Mouse (Mus musculus): ENCODE measurements around the gene Plcz1. TPM values are rescaled to one million over a fixed set of nuclear protein-coding genes. Genes with fewer than 3 reads are reported as not detected.

The Plcz1 gene
- polyA plus RNA-seq (2012): not detected in 2 replicates

DNA sequence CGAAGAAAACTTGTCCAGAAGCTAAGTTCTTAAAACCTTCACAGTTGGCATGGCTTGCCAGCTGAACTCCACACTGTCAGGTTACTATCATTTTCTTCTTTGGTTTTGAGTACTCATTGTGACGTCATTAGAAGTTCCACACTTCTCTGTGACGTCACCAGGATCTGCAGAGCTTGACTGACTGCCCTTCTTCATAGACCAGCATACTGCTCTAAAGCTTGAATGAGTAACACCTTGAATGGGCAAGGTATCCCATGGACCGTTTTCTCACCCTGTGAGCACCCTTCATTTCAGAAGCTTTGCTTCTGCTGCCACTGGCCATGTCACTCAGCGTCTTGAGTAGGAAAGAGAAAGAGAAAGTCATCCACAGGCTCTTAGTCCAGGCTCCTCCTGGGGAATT, at the start of gene Plcz1:
Gene Plcz1, minus strand, starts transcription at position 101 of the 400 bp plus-strand sequence.
- TF ChIP-seq TAL1 (IDR thresholded peaks at IDR 0.05; ENCODE audit: low read length) (no peak), GATA1 (IDR thresholded peaks at IDR 0.05; ENCODE audit: low read length) (no peak)
- Histone ChIP-seq H3K9me3 (ENCODE audit: control insufficient read depth, low read length) (peaks cover 33% of the 10 kb centered on the region), H3K4me1 (ENCODE audit: control insufficient read depth) (no peaks in the 10 kb centered on the region), H3K36me3 (ENCODE audit: control insufficient read depth) (no peaks in the 10 kb centered on the region), H3K27me3 (ENCODE audit: control insufficient read depth) (no peaks in the 10 kb centered on the region), H3K4me3 (replicated peaks) (no peak within 1 kb of the TSS)

DNA sequence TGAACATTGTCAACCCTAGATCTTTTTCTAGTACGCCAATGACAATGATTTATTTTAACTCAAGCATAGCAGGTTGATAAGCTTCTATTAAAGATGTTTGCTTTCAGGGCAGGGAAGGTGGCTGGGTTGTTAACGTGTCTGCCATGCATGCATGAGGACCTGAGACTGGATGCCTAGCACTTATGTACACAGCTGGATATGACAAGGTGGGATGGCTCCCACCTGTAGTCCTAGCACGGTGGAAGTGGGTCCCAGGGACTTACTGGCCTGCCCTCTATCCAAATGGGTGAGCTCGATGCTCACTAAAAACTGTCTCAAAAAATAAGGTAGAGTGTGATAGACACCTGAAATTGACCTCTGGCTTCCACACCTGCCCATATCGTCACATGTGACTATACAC, 48.6 kb upstream of the Plcz1 start:
- Histone ChIP-seq H3K4me3 (replicated peaks) (no peak overlapping the region), H3K4me1 (ENCODE audit: control insufficient read depth) (no peaks in the 10 kb centered on the region), H3K9me3 (ENCODE audit: control insufficient read depth, low read length) (peaks cover 16% of the 10 kb centered on the region), H3K36me3 (ENCODE audit: control insufficient read depth) (no peaks in the 10 kb centered on the region), H3K27me3 (ENCODE audit: control insufficient read depth) (no peaks in the 10 kb centered on the region)
- TF ChIP-seq TAL1 (IDR thresholded peaks at IDR 0.05; ENCODE audit: low read length) (no peak), GATA1 (IDR thresholded peaks at IDR 0.05; ENCODE audit: low read length) (no peak)

GRCm38 (mm10) chr6:140081739-140082138, 40.5 kb upstream of the Plcz1 start:
- Histone ChIP-seq H3K4me1 (ENCODE audit: control insufficient read depth) (no peaks in the 10 kb centered on the region), H3K9me3 (ENCODE audit: control insufficient read depth, low read length) (peaks cover 33% of the 10 kb centered on the region), H3K27me3 (ENCODE audit: control insufficient read depth) (no peaks in the 10 kb centered on the region), H3K36me3 (ENCODE audit: control insufficient read depth) (no peaks in the 10 kb centered on the region), H3K4me3 (replicated peaks) (no peak overlapping the region)
- TF ChIP-seq TAL1 (IDR thresholded peaks at IDR 0.05; ENCODE audit: low read length) (no peak), GATA1 (IDR thresholded peaks at IDR 0.05; ENCODE audit: low read length) (no peak)

DNA sequence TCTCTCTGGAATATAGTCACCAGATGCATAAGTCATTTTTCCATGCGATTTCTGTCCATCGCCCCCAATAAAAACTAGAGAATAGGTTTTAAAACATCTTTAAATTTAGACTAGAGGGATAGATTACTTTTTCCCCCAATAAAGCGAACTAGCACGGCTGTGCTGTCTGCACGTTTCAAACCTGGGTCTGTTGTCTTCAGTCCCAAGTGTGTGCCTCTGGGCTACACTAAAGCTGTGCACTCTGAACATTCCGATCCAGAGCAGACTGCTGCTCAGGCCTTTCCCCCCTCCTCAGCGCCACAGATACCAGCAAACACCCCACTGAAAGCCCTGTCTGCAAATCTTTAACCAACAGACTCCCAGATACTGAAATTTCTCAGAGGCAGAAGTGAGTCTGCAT, 39.7 kb upstream of the Plcz1 start:
- Histone ChIP-seq H3K9me3 (ENCODE audit: control insufficient read depth, low read length) (peaks cover 33% of the 10 kb centered on the region), H3K4me3 (replicated peaks) (no peak overlapping the region), H3K36me3 (ENCODE audit: control insufficient read depth) (no peaks in the 10 kb centered on the region), H3K4me1 (ENCODE audit: control insufficient read depth) (no peaks in the 10 kb centered on the region), H3K27me3 (ENCODE audit: control insufficient read depth) (no peaks in the 10 kb centered on the region)
- TF ChIP-seq TAL1 (IDR thresholded peaks at IDR 0.05; ENCODE audit: low read length) (no peak), GATA1 (IDR thresholded peaks at IDR 0.05; ENCODE audit: low read length) (no peak)

DNA sequence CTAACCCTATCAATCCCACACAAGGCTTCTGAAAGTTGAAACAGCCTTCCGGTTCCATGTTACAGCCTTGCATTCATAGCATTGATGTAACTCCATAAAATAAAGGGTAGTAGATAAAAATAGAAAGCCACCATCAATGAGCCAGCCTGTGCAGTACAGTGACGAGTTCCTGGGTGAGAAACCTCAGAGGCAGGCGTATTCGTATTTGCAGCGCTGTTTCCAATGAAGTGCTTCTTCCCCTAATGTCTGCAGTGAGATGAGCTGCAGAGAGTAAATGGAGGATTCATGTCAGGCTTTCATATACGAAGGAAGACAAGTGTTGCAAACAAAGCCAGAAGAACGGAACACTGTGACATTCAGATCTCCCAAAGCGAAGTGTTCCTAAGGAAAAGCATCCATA, 27.9 kb upstream of the Plcz1 start:
- Histone ChIP-seq H3K9me3 (ENCODE audit: control insufficient read depth, low read length) (peaks cover 25% of the 10 kb centered on the region), H3K4me1 (ENCODE audit: control insufficient read depth) (no peaks in the 10 kb centered on the region), H3K4me3 (replicated peaks) (no peak overlapping the region), H3K36me3 (ENCODE audit: control insufficient read depth) (no peaks in the 10 kb centered on the region), H3K27me3 (ENCODE audit: control insufficient read depth) (no peaks in the 10 kb centered on the region)
- TF ChIP-seq TAL1 (IDR thresholded peaks at IDR 0.05; ENCODE audit: low read length) (no peak), GATA1 (IDR thresholded peaks at IDR 0.05; ENCODE audit: low read length) (no peak)

DNA sequence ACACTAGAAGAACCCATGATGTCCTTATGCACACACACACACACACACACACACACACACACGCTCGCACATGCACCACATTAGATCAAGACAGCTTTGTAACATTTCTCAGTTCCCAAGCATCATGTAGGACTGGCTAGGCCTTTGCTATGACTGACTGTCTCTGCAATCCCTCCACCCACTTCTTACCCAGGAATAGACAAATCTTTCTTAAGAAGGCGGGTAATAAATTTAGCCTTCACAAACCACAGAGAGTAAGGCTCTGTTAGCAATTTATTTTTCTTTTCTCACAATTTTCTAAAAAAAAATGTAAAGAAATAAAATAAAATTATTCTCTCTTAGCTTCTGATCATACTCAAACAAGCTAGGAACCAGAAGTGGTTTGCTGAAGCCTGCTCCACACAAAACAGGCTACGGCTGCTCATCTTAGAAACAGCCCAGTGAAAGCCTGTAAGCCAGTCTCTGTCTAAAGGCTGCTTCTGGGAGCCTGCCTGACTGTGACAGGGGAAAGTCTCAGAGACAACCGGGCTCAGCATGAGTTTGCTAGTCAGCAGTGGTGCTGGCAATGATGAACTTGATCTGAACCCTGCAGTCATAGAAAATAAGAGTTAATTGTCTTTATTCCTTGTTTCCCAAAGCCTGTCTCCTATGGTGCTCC, 13.1 kb upstream of the Plcz1 start:
- Histone ChIP-seq H3K36me3 (ENCODE audit: control insufficient read depth) (no peaks in the 10 kb centered on the region), H3K4me3 (replicated peaks) (no peak overlapping the region), H3K4me1 (ENCODE audit: control insufficient read depth) (no peaks in the 10 kb centered on the region), H3K27me3 (ENCODE audit: control insufficient read depth) (no peaks in the 10 kb centered on the region), H3K9me3 (ENCODE audit: control insufficient read depth, low read length) (peaks cover 25% of the 10 kb centered on the region)
- no peak for TF ChIP-seq TAL1 (IDR thresholded peaks at IDR 0.05; ENCODE audit: low read length)
- TF ChIP-seq GATA1 (IDR thresholded peaks at IDR 0.05; ENCODE audit: low read length): no peak

- Histone ChIP-seq H3K36me3 (ENCODE audit: control insufficient read depth) (no peaks in the 10 kb centered on the region), H3K9me3 (ENCODE audit: control insufficient read depth, low read length) (peaks cover 21% of the 10 kb centered on the region), H3K4me1 (ENCODE audit: control insufficient read depth) (no peaks in the 10 kb centered on the region), H3K4me3 (replicated peaks) (no peak overlapping the region), H3K27me3 (ENCODE audit: control insufficient read depth) (no peaks in the 10 kb centered on the region)
- no peak for TF ChIP-seq GATA1 (IDR thresholded peaks at IDR 0.05; ENCODE audit: low read length)
- no peak for TF ChIP-seq TAL1 (IDR thresholded peaks at IDR 0.05; ENCODE audit: low read length)
These were observed 10.2 kb upstream of the Plcz1 start for GRCm38 (mm10) chr6:140051476-140051875.

DNA sequence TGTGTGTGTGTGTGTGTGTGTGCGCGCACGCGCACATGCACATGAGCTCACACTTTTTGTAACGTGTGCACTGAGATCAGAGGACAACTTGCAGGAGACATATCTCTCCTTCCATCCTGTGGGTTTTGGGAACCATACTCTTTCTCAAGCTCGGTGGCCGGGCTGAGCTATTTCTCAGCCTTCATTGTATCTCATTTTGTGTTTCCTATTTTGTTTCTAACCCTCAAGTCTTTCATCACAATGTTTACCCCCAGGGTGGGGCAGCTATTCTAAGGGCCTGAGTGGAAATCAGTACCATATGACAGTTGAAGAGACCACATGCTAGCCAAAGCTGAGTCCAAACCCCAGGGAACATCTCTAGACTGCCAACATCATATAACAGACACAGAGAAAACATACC, 305 bp downstream of the Plcz1 start, which contains the start of gene Capza3:
Gene Capza3, plus strand, starts transcription at position 301 of the 400 bp plus-strand sequence.
- TF ChIP-seq TAL1 (IDR thresholded peaks at IDR 0.05; ENCODE audit: low read length) (no peak), GATA1 (IDR thresholded peaks at IDR 0.05; ENCODE audit: low read length) (no peak)
- Histone ChIP-seq H3K4me1 (ENCODE audit: control insufficient read depth) (no peaks in the 10 kb centered on the region), H3K9me3 (ENCODE audit: control insufficient read depth, low read length) (peaks cover 30% of the 10 kb centered on the region), H3K27me3 (ENCODE audit: control insufficient read depth) (no peaks in the 10 kb centered on the region), H3K36me3 (ENCODE audit: control insufficient read depth) (no peaks in the 10 kb centered on the region), H3K4me3 (replicated peaks) (no peak within 1 kb of the TSS)

DNA sequence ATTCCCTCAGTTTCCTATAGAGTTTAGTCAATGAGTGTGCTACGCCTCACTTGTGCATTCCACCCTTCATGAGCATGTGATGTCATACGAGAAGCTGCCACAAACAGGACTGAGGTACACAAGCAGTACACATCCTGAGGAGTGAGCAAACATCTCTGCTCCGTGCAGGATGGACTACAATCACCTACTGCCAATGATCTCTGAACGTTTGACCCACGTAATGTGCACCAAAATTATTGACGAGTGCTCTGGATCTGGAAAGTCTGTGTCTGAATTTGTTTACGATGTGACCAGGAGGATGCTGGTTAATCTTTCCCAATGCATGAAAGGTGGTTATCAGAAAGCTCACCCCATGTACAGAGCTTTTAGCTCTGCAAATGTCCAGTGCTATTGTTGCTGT, 16.9 kb downstream of the Plcz1 start:
- TF ChIP-seq TAL1 (IDR thresholded peaks at IDR 0.05; ENCODE audit: low read length) (no peak), GATA1 (IDR thresholded peaks at IDR 0.05; ENCODE audit: low read length) (no peak)
- no peaks in the 10 kb centered on the region for H3K27me3 ChIP-seq (ENCODE audit: control insufficient read depth)
- H3K9me3 ChIP-seq (ENCODE audit: control insufficient read depth, low read length): peaks cover 27% of the 10 kb centered on the region
- no peaks in the 10 kb centered on the region for H3K36me3 ChIP-seq (ENCODE audit: control insufficient read depth)
- H3K4me3 ChIP-seq (replicated peaks): no peak overlapping the region
- H3K4me1 ChIP-seq (ENCODE audit: control insufficient read depth): no peaks in the 10 kb centered on the region

- H3K9me3 ChIP-seq (ENCODE audit: control insufficient read depth, low read length): peaks cover 21% of the 10 kb centered on the region
- no peaks in the 10 kb centered on the region for H3K27me3 ChIP-seq (ENCODE audit: control insufficient read depth)
- no peaks in the 10 kb centered on the region for H3K4me1 ChIP-seq (ENCODE audit: control insufficient read depth)
- H3K36me3 ChIP-seq (ENCODE audit: control insufficient read depth): no peaks in the 10 kb centered on the region
- no peak overlapping the region for H3K4me3 ChIP-seq (replicated peaks)
- TF ChIP-seq GATA1 (IDR thresholded peaks at IDR 0.05; ENCODE audit: low read length): no peak
- TF ChIP-seq TAL1 (IDR thresholded peaks at IDR 0.05; ENCODE audit: low read length): no peak
These were observed 36.1 kb downstream of the Plcz1 start for GRCm38 (mm10) chr6:140005181-140005580.
